Mouse (Mus musculus): ENCODE results near the gene Pkp4.

DNA sequence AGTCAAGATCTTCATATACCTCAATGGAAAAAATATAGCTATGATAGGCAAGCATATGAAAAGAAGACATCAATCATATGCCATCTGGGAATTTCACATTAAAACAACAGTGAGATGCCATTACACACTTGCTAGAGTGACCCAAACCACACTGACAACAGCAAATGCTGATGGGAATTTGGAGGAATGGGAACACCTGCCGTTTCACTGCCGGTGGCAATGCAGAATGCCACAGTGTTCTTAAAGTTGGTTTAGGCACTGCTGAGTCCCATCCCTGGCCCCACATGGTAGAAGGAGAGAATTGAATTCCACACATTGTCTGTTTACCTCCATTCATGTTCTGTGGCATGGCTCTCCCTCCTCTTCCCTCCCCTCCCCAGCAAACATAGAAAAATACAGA is 212.5 kb downstream of the Pkp4 start:
- TF ChIP-seq GATA1 (IDR thresholded peaks at IDR 0.05; ENCODE audit: borderline replicate concordance, low read length) (no peak), FLI1 (IDR thresholded peaks at IDR 0.05; ENCODE audit: low read length) (no peak)
